Mouse (Mus musculus) midbrain, embryonic 16.5 days (tissue): Measurements from ENCODE around the gene Palm3. TPM values are rescaled to one million over a fixed set of nuclear protein-coding genes. Genes with fewer than 3 reads are reported as not detected.
A peak's percentile ranks its signal among the peaks of the same experiment; 100 is the strongest.

Experiments
- ATAC-seq: fragments of 200-750 bp; cut with Nextera tagmentation; 2 replicates; pipeline ENCODE4 v1.8.0; 2017; ENCODE audit warnings: moderate TSS enrichment
- H3K27ac ChIP-seq: fragments of 300-500 bp; sonication (generic); 2 replicates; pipeline ENCODE4 v1.5.1; 2014; ENCODE audit warnings: mild to moderate bottlenecking, low read length, mixed read lengths
- H3K27me3 ChIP-seq: fragments of 300-500 bp; sonication (generic); 2 replicates; pipeline ENCODE4 v1.6.1; 2014; ENCODE audit warnings: low read depth, low read length, mixed read lengths; ENCODE audit not compliant: control insufficient read depth, insufficient read depth
- H3K36me3 ChIP-seq: fragments of 300-500 bp; sonication (generic); 2 replicates; pipeline ENCODE4 v1.6.1; 2014; ENCODE audit warnings: mild to moderate bottlenecking, low read length, moderate library complexity, mixed read lengths; ENCODE audit not compliant: control insufficient read depth, insufficient read depth
- H3K4me1 ChIP-seq: fragments of 300-500 bp; sonication (generic); 2 replicates; pipeline ENCODE4 v1.6.1; 2014; ENCODE audit warnings: mild to moderate bottlenecking, low read length, mixed read lengths; ENCODE audit not compliant: control insufficient read depth, insufficient read depth
- H3K4me2 ChIP-seq: fragments of 300-500 bp; sonication (generic); 2 replicates; pipeline ENCODE4 v1.6.1; 2014; ENCODE audit warnings: mild to moderate bottlenecking, low read length, mixed read lengths
- H3K4me3 ChIP-seq: fragments of 300-500 bp; sonication (generic); 2 replicates; pipeline ENCODE4 v1.5.1; 2014; ENCODE audit warnings: low read depth, mild to moderate bottlenecking, low read length, moderate library complexity, mixed read lengths
- H3K9ac ChIP-seq: fragments of 300-500 bp; sonication (generic); 2 replicates; pipeline ENCODE4 v1.6.1; 2014; ENCODE audit warnings: low read depth, low read length, mixed read lengths
- H3K9me3 ChIP-seq: fragments of 300-500 bp; sonication (generic); replicated peaks from 2 replicates; pipeline ENCODE4 v1.6.1; 2014; ENCODE audit warnings: mild to moderate bottlenecking, low read length, mixed read lengths; ENCODE audit not compliant: control insufficient read depth, poor library complexity, severe bottlenecking
- WGBS: fragments of 180-500 bp; shearing (Covaris S2); extraction: QIAGEN DNeasy Blood & Tissue Kit; methylation state at CpG from one replicate; pipeline ENCODE4 v1.1.7; 2014; 5-methylcytosine and 5-hydroxymethylcytosine counted together
- polyA plus RNA-seq: library from polyadenylated mRNA; unstranded; fragments of >200 nt; fragmentation: Nextera tagmentation; extraction: Ambion mirVana; gene quantifications from 2 replicates; pipeline ENCODE4 v1.2.1, GENCODE M21; 2015

Palm3 gene
- polyA plus RNA-seq, 1 experiment from 2014 or later: 4.7 TPM

GRCm38 (mm10) chr8:84044103-84044502, 22.8 kb downstream of the Palm3 start:
- 8% methylated on average over 7 of the region's 7 CpGs for WGBS
- H3K4me1 ChIP-seq: peaks cover 6% of the 10 kb centered on the region; the same call in 1 of the 2 replicates

DNA sequence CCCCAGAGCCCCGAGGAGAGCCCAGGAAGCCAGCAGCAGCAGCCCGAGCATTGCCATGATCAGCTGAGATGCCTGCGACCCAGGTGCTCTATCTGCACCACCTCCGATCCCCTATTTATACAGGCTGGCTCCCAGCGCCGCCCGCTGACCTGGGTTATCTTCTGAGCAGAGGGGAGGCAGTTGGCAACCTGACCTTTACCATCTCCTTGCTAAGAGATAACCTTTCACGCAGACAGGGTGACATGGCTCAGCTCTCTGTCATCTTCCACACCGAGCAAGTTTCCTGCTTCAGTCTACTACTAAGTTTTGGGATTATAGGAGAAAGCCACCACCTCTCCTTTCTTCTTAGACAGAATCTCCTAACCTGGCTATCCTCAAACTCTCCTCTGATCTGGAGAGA, 23.6 kb downstream of the Palm3 start, which contains the start of gene Rln3:
Gene Rln3 (minus strand): TSS at position 101 of the 400 bp plus-strand sequence.
- no peak within 1 kb of the TSS for H3K4me3 ChIP-seq
- no peak within 1 kb of the TSS for H3K4me2 ChIP-seq
- H3K9me3 ChIP-seq: no peaks in the 10 kb centered on the region
- no peak within 1 kb of the TSS for H3K27ac ChIP-seq
- peaks cover 42% of the 10 kb centered on the region for H3K27me3 ChIP-seq
- H3K36me3 ChIP-seq: no peaks in the 10 kb centered on the region
- peak within 1 kb of the TSS; percentile 30; the same call in 1 of the 2 replicates for H3K9ac ChIP-seq
- no peak for ATAC-seq
- WGBS: 7% methylated on average over 9 of the region's 9 CpGs
- peaks cover 6% of the 10 kb centered on the region; the same call in 1 of the 2 replicates for H3K4me1 ChIP-seq

More at GRCm38 (mm10) chr8:84044103-84044502, 22.8 kb downstream of the Palm3 start:
- H3K4me3 ChIP-seq: no peak overlapping the region
- no peak overlapping the region for H3K9ac ChIP-seq
- H3K27ac ChIP-seq: no peak overlapping the region
- H3K9me3 ChIP-seq: no peaks in the 10 kb centered on the region
- H3K36me3 ChIP-seq: no peaks in the 10 kb centered on the region
- no peak for ATAC-seq
- no peak overlapping the region for H3K4me2 ChIP-seq
- peaks cover 42% of the 10 kb centered on the region for H3K27me3 ChIP-seq

GRCm38 (mm10) chr8:84046505-84046904, 25.2 kb downstream of the Palm3 start:
- 80% methylated on average over 3 of the region's 3 CpGs for WGBS
- no peak for ATAC-seq
- H3K9me3 ChIP-seq: no peaks in the 10 kb centered on the region
- H3K27me3 ChIP-seq: peaks cover 35% of the 10 kb centered on the region
- H3K4me1 ChIP-seq: peaks cover 6% of the 10 kb centered on the region; the same call in 1 of the 2 replicates
- no peaks in the 10 kb centered on the region for H3K36me3 ChIP-seq
- H3K4me3 ChIP-seq: no peak overlapping the region
- no peak overlapping the region for H3K27ac ChIP-seq
- no peak overlapping the region for H3K4me2 ChIP-seq
- H3K9ac ChIP-seq: no peak overlapping the region

DNA sequence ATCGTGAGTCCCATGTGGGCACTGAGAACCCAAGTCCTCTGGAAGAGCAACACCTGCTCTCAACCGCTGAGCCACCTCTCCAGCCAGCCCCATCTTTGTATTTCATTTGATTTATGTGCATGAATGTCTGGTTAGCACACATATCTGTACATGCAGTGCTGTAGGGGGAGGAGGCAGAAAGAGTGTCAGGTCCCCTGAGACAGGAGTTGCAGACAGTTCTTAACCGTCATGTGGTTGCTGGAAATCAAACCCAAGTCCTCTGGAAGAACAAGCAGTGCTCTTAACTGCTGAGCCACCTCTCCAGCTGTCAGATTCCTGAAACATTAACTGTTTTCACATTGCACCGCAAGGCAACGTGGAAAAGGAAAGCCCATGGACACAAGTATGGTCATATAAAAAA, 26.9 kb downstream of the Palm3 start:
- peaks cover 3% of the 10 kb centered on the region; the same call in 1 of the 2 replicates for H3K4me1 ChIP-seq
- H3K27me3 ChIP-seq: peaks cover 20% of the 10 kb centered on the region
- no peak overlapping the region for H3K4me2 ChIP-seq
- H3K27ac ChIP-seq: no peak overlapping the region
- ATAC-seq: no peak
- H3K4me3 ChIP-seq: no peak overlapping the region
- no peaks in the 10 kb centered on the region for H3K9me3 ChIP-seq
- H3K9ac ChIP-seq: no peak overlapping the region
- H3K36me3 ChIP-seq: no peaks in the 10 kb centered on the region
- 84% methylated on average over 5 of the region's 5 CpGs for WGBS

DNA sequence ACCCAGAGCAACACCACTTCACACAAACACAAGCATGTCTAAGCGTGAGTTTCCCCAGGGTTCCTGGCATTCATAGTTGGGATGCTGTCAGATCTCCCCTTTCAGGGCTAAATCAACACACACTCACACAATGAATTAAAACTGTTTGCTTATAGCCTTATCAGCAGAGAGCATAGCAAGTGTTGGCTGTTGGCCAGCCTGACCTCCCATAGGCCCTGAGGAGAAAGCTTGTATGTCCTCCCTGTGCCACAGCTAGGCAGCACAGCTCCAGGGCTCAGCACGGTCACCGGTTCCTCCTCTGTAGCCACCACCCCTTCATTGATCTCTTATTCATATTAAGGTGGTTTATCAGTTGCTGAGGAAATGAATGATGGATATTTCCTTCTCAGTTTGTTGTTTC, 31.5 kb downstream of the Palm3 start:
- Histone ChIP-seq H3K9ac (no peak overlapping the region), H3K27me3 (no peaks in the 10 kb centered on the region), H3K4me3 (no peak overlapping the region), H3K36me3 (no peaks in the 10 kb centered on the region), H3K9me3 (no peaks in the 10 kb centered on the region), H3K4me1 (no peaks in the 10 kb centered on the region), H3K4me2 (no peak overlapping the region), H3K27ac (no peak overlapping the region)
- WGBS: 64% methylated on average over 3 of the region's 3 CpGs
- ATAC-seq: no peak

DNA sequence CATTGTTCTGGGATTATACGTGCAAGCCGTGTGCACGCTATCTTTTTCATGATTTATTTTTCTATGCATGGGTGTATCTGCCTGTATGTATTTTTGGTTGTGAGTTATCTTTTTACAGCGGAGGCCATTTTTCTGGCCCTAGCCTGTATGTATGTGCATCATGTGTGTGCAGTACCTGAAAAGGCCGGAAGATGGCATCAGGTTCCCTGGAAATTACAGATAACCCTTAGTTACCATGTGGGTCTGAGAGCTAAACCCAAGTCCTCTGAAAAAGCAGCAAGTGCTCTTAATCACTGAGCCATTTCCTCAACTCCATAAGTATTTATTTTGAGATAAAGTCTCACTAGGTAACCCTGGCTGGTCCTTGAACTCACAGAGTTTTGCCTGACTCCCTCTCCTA, 32.0 kb downstream of the Palm3 start:
- 94% methylated on average over 5 of the region's 5 CpGs for WGBS
- ATAC-seq: no peak

GRCm38 (mm10) chr8:84057827-84058226, 36.6 kb downstream of the Palm3 start:
- H3K9ac ChIP-seq: no peak overlapping the region
- WGBS: 91% methylated on average over 1 of the region's 1 CpGs
- ATAC-seq: no peak
- H3K36me3 ChIP-seq: no peaks in the 10 kb centered on the region
- no peaks in the 10 kb centered on the region for H3K4me1 ChIP-seq
- no peak overlapping the region for H3K4me2 ChIP-seq
- no peaks in the 10 kb centered on the region for H3K9me3 ChIP-seq
- no peak overlapping the region for H3K27ac ChIP-seq
- H3K27me3 ChIP-seq: no peaks in the 10 kb centered on the region
- H3K4me3 ChIP-seq: no peak overlapping the region

More for the DNA sequence above, 32.0 kb downstream of the Palm3 start:
- Histone ChIP-seq H3K4me2 (no peak overlapping the region), H3K27me3 (no peaks in the 10 kb centered on the region), H3K4me3 (no peak overlapping the region), H3K4me1 (no peaks in the 10 kb centered on the region), H3K36me3 (no peaks in the 10 kb centered on the region), H3K9ac (no peak overlapping the region), H3K9me3 (no peaks in the 10 kb centered on the region), H3K27ac (no peak overlapping the region)

GRCm38 (mm10) chr8:84059226-84059625, 38.0 kb downstream of the Palm3 start:
- no peak for ATAC-seq
- H3K27me3 ChIP-seq: no peaks in the 10 kb centered on the region
- WGBS: 94% methylated on average over 2 of the region's 2 CpGs
- H3K9ac ChIP-seq: no peak overlapping the region
- no peaks in the 10 kb centered on the region for H3K4me1 ChIP-seq
- H3K4me3 ChIP-seq: no peak overlapping the region
- H3K4me2 ChIP-seq: no peak overlapping the region
- H3K27ac ChIP-seq: no peak overlapping the region
- no peaks in the 10 kb centered on the region for H3K9me3 ChIP-seq
- no peaks in the 10 kb centered on the region for H3K36me3 ChIP-seq

DNA sequence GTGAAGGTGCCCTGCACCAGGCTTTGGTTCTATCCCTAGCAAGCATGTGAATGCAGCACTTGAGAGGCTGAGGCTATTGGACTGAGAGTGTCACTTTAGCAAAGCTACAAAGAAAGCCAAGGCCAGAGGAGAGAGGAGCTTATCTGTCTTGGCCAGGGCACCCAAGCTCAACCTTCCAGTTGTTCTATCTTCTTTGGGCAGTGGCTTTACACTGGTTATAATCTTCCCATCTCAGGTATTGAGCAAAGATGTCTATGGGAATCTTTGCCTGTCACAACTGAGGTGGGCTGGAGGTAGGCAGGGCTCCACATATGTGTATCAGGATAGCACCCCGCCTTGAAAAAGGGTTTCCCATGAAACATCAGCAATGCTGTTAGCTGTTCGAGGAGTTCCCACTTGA, 39.0 kb downstream of the Palm3 start:
- Histone ChIP-seq H3K4me2 (no peak overlapping the region), H3K9me3 (no peaks in the 10 kb centered on the region), H3K27ac (no peak overlapping the region), H3K4me1 (no peaks in the 10 kb centered on the region), H3K4me3 (no peak overlapping the region), H3K27me3 (no peaks in the 10 kb centered on the region), H3K36me3 (no peaks in the 10 kb centered on the region), H3K9ac (no peak overlapping the region)
- ATAC-seq: no peak
- WGBS: 89% methylated on average over 2 of the region's 2 CpGs
